Mouse (Mus musculus) erythroblast, embryonic 14.5 days (primary cell): ENCODE results near the gene Erp44.

Source experiments
- GATA1 ChIP-seq: IDR thresholded peaks from 2 replicates; pipeline ENCODE4 v1.6.1; 2012; ENCODE audit warnings: low read length, inconsistent platforms, mixed read lengths
- TAL1 ChIP-seq: IDR thresholded peaks from 3 replicates; pipeline ENCODE4 v1.6.1; 2012; ENCODE audit warnings: low read length, inconsistent platforms, mixed read lengths

- TF ChIP-seq TAL1: no peak
- TF ChIP-seq GATA1: no peak
These were observed 48.7 kb upstream of the Erp44 start for GRCm38 (mm10) chr4:48328042-48328441.
